Mouse (Mus musculus) embryonic fibroblast, embryonic 13.5 days (primary cell): ENCODE measurements around the gene Sdcbp2.

ENCODE experiments used
- CTCF ChIP-seq: IDR thresholded peaks from 2 replicates; pipeline ENCODE4 v1.5.1; 2011; ENCODE audit warnings: mild to moderate bottlenecking, control low read depth, low read length, moderate library complexity, borderline replicate concordance; ENCODE audit not compliant: insufficient read depth
- POLR2A ChIP-seq: IDR thresholded peaks from 2 replicates; pipeline ENCODE4 v1.6.1; 2011; ENCODE audit warnings: low read depth, mild to moderate bottlenecking, control low read depth, low read length, moderate library complexity

DNA sequence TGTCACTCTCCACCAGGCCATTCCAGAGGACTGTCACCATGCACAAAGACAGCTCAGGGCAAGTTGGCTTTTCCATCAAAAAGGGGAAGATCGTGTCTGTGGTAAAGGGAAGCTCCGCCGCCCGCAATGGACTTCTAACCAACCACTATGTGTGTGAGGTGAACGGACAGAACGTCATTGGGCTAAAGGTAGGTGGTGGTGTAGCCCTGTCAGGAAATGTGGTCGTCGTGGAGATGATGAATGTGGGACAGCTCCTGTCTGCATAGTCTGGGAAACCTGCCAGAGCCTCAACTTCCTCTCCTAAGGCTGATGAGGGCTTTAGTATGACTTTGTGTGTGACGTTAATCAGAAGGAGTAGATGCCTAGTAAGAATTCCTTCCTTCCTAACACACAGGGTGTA is 14.9 kb downstream of the Sdcbp2 start:
- TF ChIP-seq CTCF = no peak
- no peak for TF ChIP-seq POLR2A
